Mouse (Mus musculus): ENCODE measurements around the gene Uck2. TPM values are rescaled to one million over a fixed set of nuclear protein-coding genes. Genes with fewer than 3 reads are reported as not detected.

Uck2 gene
- polyA plus RNA-seq, 1 experiment = not detected

- Histone ChIP-seq H3K4me1 (ENCODE audit: control insufficient read depth, insufficient read depth, low read length) (no peaks in the 10 kb centered on the region), H3K4me3 (ENCODE audit: insufficient read depth, low read depth, low read length) (no peak overlapping the region), H3K27ac (ENCODE audit: insufficient read depth, low read depth, low read length) (no peak overlapping the region)
- no peak for TF ChIP-seq POLR2A (IDR thresholded peaks at IDR 0.05; ENCODE audit: insufficient read depth, low read depth, low read length)
- TF ChIP-seq CTCF (IDR thresholded peaks at IDR 0.05; ENCODE audit: insufficient read depth, low read depth, low read length) = no peak
- WGBS = 89% methylated on average over 3 of the region's 3 CpGs
Observed at GRCm38 (mm10) chr1:167215460-167215859, 69.7 kb downstream of the Uck2 start.

DNA sequence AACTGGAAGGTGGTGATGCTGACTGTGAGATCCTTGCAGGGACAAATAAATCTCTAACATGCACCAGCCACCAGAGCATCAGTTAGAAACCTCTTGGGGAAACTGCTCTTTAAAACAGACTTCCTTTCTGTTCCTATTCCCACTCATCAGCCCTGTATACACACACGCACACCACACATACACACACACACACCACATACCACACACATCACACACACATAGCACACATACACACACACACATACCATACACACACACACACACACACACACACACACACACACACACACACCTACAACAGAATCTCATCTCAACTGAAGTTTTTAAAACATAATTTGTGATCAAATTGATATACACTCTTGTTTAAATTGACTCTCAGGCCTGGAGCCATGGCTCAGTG, 72.4 kb downstream of the Uck2 start:
- 100% methylated on average over 1 of the region's 1 CpGs for WGBS
- Histone ChIP-seq H3K4me3 (ENCODE audit: insufficient read depth, low read depth, low read length) (no peak overlapping the region), H3K4me1 (ENCODE audit: control insufficient read depth, insufficient read depth, low read length) (peaks cover 3% of the 10 kb centered on the region), H3K27ac (ENCODE audit: insufficient read depth, low read depth, low read length) (no peak overlapping the region)
- TF ChIP-seq POLR2A (IDR thresholded peaks at IDR 0.05; ENCODE audit: insufficient read depth, low read depth, low read length) = no peak
- no peak for TF ChIP-seq CTCF (IDR thresholded peaks at IDR 0.05; ENCODE audit: insufficient read depth, low read depth, low read length)

DNA sequence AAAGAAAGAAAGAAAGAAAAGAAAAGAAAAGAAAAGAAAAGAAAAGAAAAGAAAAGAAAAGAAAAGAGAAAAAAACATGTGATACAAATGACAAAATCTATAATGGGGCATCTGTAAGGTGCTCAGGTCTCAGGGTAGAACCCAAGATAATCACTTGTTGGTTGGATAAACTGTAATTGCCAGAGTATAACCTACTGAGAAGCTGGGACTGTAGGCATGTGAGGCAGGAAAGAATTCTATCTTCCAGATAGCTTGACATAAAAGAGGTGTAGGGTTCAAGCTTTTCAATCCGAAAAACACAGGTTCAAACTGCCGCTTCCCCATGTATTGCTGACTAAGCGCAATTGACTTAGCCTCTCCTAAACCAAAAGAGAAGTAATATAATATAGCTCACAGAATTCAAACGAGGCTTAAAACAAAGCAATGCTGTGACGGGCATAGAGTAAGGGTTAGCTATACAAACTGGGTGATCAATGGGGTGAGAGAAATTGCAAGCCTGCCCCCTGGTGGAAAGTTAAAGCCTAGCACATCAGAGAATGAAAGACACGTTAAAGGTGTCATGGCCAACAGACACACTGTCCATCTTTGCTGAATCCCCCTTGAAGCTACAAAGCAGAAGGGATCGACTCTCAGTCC, 73.0 kb downstream of the Uck2 start:
- H3K4me1 ChIP-seq (ENCODE audit: control insufficient read depth, insufficient read depth, low read length) = peaks cover 3% of the 10 kb centered on the region
- TF ChIP-seq POLR2A (IDR thresholded peaks at IDR 0.05; ENCODE audit: insufficient read depth, low read depth, low read length) = no peak
- no peak for TF ChIP-seq CTCF (IDR thresholded peaks at IDR 0.05; ENCODE audit: insufficient read depth, low read depth, low read length)
- WGBS = 19% methylated on average over 7 of the region's 7 CpGs
- H3K4me3 ChIP-seq (ENCODE audit: insufficient read depth, low read depth, low read length) = no peak overlapping the region
- no peak overlapping the region for H3K27ac ChIP-seq (ENCODE audit: insufficient read depth, low read depth, low read length)

DNA sequence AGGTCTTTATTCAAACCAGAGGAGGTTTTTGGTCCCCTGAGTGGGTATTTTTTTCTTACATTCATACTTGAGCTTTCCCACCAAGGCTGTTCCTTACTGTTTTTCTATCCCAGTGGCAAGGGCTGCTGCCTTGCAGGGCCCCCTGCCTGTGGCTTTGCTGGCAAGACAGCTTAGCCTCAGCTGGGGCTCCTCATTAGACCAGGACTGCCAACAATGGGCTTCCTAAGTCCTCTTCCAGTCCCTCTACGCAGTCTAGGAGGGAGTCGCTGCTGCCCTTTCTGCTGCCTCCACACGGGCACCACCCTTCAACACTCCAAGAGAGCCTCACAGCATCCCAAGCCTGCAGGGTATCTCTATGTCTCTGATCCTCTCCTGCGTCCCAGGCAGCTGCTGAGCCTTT, 76.3 kb downstream of the Uck2 start:
- WGBS = 48% methylated on average over 4 of the region's 4 CpGs
- Histone ChIP-seq H3K4me3 (ENCODE audit: insufficient read depth, low read depth, low read length) (no peak overlapping the region), H3K27ac (ENCODE audit: insufficient read depth, low read depth, low read length) (no peak overlapping the region), H3K4me1 (ENCODE audit: control insufficient read depth, insufficient read depth, low read length) (peaks cover 3% of the 10 kb centered on the region)
- TF ChIP-seq CTCF (IDR thresholded peaks at IDR 0.05; ENCODE audit: insufficient read depth, low read depth, low read length) (no peak), POLR2A (IDR thresholded peaks at IDR 0.05; ENCODE audit: insufficient read depth, low read depth, low read length) (no peak)

- TF ChIP-seq POLR2A (IDR thresholded peaks at IDR 0.05; ENCODE audit: insufficient read depth, low read depth, low read length) = no peak
- TF ChIP-seq CTCF (IDR thresholded peaks at IDR 0.05; ENCODE audit: insufficient read depth, low read depth, low read length) = no peak
- 81% methylated on average over 8 of the region's 8 CpGs for WGBS
- no peak overlapping the region for H3K4me3 ChIP-seq (ENCODE audit: insufficient read depth, low read depth, low read length)
Observed at GRCm38 (mm10) chr1:167205177-167205750, 79.9 kb downstream of the Uck2 start.

DNA sequence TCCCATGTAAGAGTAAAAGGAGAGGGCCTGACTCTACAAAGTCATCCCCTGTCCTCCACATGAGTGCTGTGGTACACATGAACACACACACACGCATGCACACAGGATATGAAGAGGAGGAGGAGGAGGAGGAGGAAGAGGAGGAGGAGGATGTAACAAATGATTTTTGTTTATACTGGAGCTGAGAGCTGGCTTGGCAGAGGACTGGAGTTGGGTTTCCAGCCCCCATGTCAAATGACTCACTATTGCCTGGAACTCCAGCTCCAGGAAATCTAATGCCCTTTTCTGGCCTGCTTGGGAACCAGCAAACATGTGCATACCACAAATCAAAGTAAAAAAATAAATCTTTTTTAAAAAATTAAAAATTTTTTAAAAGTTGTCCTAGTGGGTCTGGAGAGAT, 80.7 kb downstream of the Uck2 start:
- Histone ChIP-seq H3K4me3 (ENCODE audit: insufficient read depth, low read depth, low read length) (no peak overlapping the region), H3K4me1 (ENCODE audit: control insufficient read depth, insufficient read depth, low read length) (peaks cover 3% of the 10 kb centered on the region), H3K27ac (ENCODE audit: insufficient read depth, low read depth, low read length) (no peak overlapping the region)
- no peak for TF ChIP-seq POLR2A (IDR thresholded peaks at IDR 0.05; ENCODE audit: insufficient read depth, low read depth, low read length)
- no peak for TF ChIP-seq CTCF (IDR thresholded peaks at IDR 0.05; ENCODE audit: insufficient read depth, low read depth, low read length)
- 92% methylated on average over 1 of the region's 1 CpGs for WGBS

More at GRCm38 (mm10) chr1:167205177-167205750, 79.9 kb downstream of the Uck2 start:
- Histone ChIP-seq H3K27ac (ENCODE audit: insufficient read depth, low read depth, low read length) (no peak overlapping the region), H3K4me1 (ENCODE audit: control insufficient read depth, insufficient read depth, low read length) (peaks cover 3% of the 10 kb centered on the region)

- H3K27ac ChIP-seq (ENCODE audit: insufficient read depth, low read depth, low read length) = no peak overlapping the region
- no peak overlapping the region for H3K4me3 ChIP-seq (ENCODE audit: insufficient read depth, low read depth, low read length)
- H3K4me1 ChIP-seq (ENCODE audit: control insufficient read depth, insufficient read depth, low read length) = no peaks in the 10 kb centered on the region
- TF ChIP-seq POLR2A (IDR thresholded peaks at IDR 0.05; ENCODE audit: insufficient read depth, low read depth, low read length) = no peak
- no peak for TF ChIP-seq CTCF (IDR thresholded peaks at IDR 0.05; ENCODE audit: insufficient read depth, low read depth, low read length)
- WGBS = 61% methylated on average over 8 of the region's 8 CpGs
Observed at GRCm38 (mm10) chr1:167194766-167195165, 90.4 kb downstream of the Uck2 start.

DNA sequence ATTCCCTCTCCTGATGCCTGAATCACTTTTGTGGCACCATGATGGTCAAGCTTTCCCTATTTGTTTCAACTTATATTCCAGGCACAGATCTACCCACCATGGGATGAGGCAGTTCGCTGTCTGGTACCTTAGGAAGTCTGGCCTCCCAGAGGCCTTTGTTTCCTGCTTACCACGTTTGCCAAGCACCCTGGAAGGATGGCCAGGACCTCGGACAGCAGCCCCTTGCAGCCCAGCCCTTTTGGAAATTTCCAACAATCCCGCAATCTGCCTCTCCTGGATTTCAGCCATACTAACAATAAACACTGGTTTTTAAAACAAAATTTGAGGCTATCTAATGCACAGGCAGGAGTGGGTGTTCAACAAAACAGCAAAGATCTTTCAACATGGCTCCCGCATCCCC, 97.3 kb downstream of the Uck2 start:
- TF ChIP-seq CTCF (IDR thresholded peaks at IDR 0.05; ENCODE audit: insufficient read depth, low read depth, low read length) = no peak
- no peak for TF ChIP-seq POLR2A (IDR thresholded peaks at IDR 0.05; ENCODE audit: insufficient read depth, low read depth, low read length)
- no peak overlapping the region for H3K27ac ChIP-seq (ENCODE audit: insufficient read depth, low read depth, low read length)
- 66% methylated on average over 5 of the region's 5 CpGs for WGBS
- H3K4me3 ChIP-seq (ENCODE audit: insufficient read depth, low read depth, low read length) = no peak overlapping the region
- H3K4me1 ChIP-seq (ENCODE audit: control insufficient read depth, insufficient read depth, low read length) = no peaks in the 10 kb centered on the region

DNA sequence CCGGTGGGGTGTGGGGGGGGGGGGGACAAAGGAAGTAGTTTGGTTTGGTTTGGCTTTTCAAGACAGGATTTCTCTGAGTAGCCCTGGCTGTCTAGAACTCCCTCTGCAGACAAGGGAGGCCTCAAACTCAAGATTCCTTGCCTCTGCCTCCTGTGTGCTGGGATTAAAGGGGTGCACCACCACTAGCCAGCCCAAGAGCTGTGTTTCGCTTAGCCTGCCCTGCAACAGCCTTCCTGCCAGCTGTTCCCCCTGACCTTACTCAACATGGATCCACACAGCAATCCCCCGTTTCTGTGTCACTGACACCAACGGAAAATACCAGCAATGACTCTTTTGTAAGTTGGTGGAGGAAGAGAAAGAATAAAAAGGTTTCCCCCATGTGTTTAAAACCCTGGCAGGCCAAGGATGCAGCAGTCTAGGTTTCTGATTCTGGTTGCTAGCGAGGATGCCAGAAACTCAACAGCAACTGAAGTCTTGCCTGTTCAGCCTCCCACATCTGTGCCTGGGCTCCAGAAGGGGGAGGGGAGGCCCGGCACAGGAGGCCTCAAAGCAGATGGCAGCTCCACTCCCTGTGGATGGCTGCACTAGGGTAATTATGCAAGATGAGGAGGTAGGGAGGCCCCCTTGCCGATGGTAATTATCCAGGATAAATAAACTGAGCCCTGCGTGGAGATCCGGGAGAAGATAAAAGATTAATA, 103.1 kb downstream of the Uck2 start:
- Histone ChIP-seq H3K27ac (ENCODE audit: insufficient read depth, low read depth, low read length) (peak overlapping the region; percentile 60), H3K4me1 (ENCODE audit: control insufficient read depth, insufficient read depth, low read length) (peaks cover 6% of the 10 kb centered on the region), H3K4me3 (ENCODE audit: insufficient read depth, low read depth, low read length) (no peak overlapping the region)
- TF ChIP-seq POLR2A (IDR thresholded peaks at IDR 0.05; ENCODE audit: insufficient read depth, low read depth, low read length) (no peak), CTCF (IDR thresholded peaks at IDR 0.05; ENCODE audit: insufficient read depth, low read depth, low read length) (no peak)
- WGBS = 25% methylated on average over 9 of the region's 9 CpGs

Other genes with a start within 250 kb of the Uck2 start
- gene Tmco1, start 23.1 kb upstream of the Uck2 start, polyA plus RNA-seq (2012; ENCODE audit: insufficient read depth, insufficient read length, low replicate concordance, missing spikeins) = not detected in 2 replicates
- not detected in 2 replicates for gene Aldh9a1, start 64.7 kb upstream of the Uck2 start, polyA plus RNA-seq (2012; ENCODE audit: insufficient read depth, insufficient read length, low replicate concordance, missing spikeins)
- gene Mgst3, start 108.5 kb upstream of the Uck2 start, polyA plus RNA-seq (2012; ENCODE audit: insufficient read depth, insufficient read length, low replicate concordance, missing spikeins) = not detected in 2 replicates
- not detected in 2 replicates for gene Lrrc52, start 181.5 kb upstream of the Uck2 start, polyA plus RNA-seq (2012; ENCODE audit: insufficient read depth, insufficient read length, low replicate concordance, missing spikeins)